Mouse (Mus musculus): ENCODE data around the gene Vmn1r128.
"Not testable (repeated sequence)": the region's sequence is repeated elsewhere in the genome, so short reads cannot be mapped to it uniquely, and the experiment has no call there.

Vmn1r128 gene

GRCm38 (mm10) chr7:21349073-21349472 lies at the start of gene Vmn1r128:
Gene Vmn1r128 (plus strand): TSS chr7:21349373.
- not testable (repeated sequence) for DNase-seq (ENCODE audit: low read depth, low spot score)

GRCm38 (mm10) chr7:21301367-21301766 lies 47.8 kb upstream of the Vmn1r128 start, which contains the start of gene Vmn1r126:
Gene Vmn1r126 (minus strand): TSS chr7:21301467.
- not testable (repeated sequence) for DNase-seq (ENCODE audit: low read depth, low spot score)

GRCm38 (mm10) chr7:21319761-21320160 lies 29.4 kb upstream of the Vmn1r128 start, which contains the start of gene Vmn1r127:
Gene Vmn1r127 (minus strand): TSS chr7:21319861.
- DNase-seq (ENCODE audit: low read depth, low spot score): not testable (repeated sequence)

- not testable (repeated sequence) for DNase-seq (ENCODE audit: low read depth, low spot score)
Observed at GRCm38 (mm10) chr7:21361191-21361590, 12.0 kb downstream of the Vmn1r128 start, which contains the start of gene Vmn1r129. Gene Vmn1r129 (minus strand): TSS chr7:21361291.

All from R1 (cell line).